Mouse (Mus musculus) hindbrain, embryonic 16.5 days (tissue): ENCODE measurements at regions not wholly inside any gene's neighbourhood (a gene's known extent, or its start where the extent isn't known, plus 50 kb on each side); places are given as distances from the start of the nearest gene placed in this dataset.

ENCODE experiments used
- ATAC-seq: fragments of 200-750 bp; cut with Nextera tagmentation; 2 replicates; pipeline ENCODE4 v1.8.0; 2017; ENCODE audit warnings: moderate TSS enrichment, moderate library complexity
- H3K27ac ChIP-seq: fragments of 300-500 bp; sonication (generic); 2 replicates; pipeline ENCODE4 v1.5.1; 2014; ENCODE audit warnings: low read depth, mild to moderate bottlenecking, control low read depth, low read length, moderate library complexity
- H3K27me3 ChIP-seq: fragments of 300-500 bp; sonication (generic); replicated peaks from 2 replicates; pipeline ENCODE4 v1.6.1; 2014; ENCODE audit warnings: low read length; ENCODE audit not compliant: control insufficient read depth, insufficient read depth
- H3K36me3 ChIP-seq: fragments of 300-500 bp; sonication (generic); 2 replicates; pipeline ENCODE4 v1.6.1; 2014; ENCODE audit warnings: mild to moderate bottlenecking, low read length, moderate library complexity, mixed read lengths; ENCODE audit not compliant: control insufficient read depth, insufficient read depth
- H3K4me1 ChIP-seq: fragments of 300-500 bp; sonication (generic); 2 replicates; pipeline ENCODE4 v1.6.1; 2014; ENCODE audit warnings: low read depth, low read length; ENCODE audit not compliant: control insufficient read depth, insufficient read depth
- H3K4me2 ChIP-seq: fragments of 300-500 bp; sonication (generic); 2 replicates; pipeline ENCODE4 v1.6.1; 2014; ENCODE audit warnings: mild to moderate bottlenecking, low read length, control low read depth, moderate library complexity
- H3K4me3 ChIP-seq: fragments of 300-500 bp; sonication (generic); 2 replicates; pipeline ENCODE4 v1.5.1; 2014; ENCODE audit warnings: mild to moderate bottlenecking, low read length, control low read depth, moderate library complexity
- H3K9ac ChIP-seq: fragments of 300-500 bp; sonication (generic); 2 replicates; pipeline ENCODE4 v1.6.1; 2014; ENCODE audit warnings: low read depth, mild to moderate bottlenecking, control low read depth, low read length, moderate library complexity
- H3K9me3 ChIP-seq: fragments of 300-500 bp; sonication (generic); 2 replicates; pipeline ENCODE4 v1.6.1; 2014; ENCODE audit warnings: mild to moderate bottlenecking, low read length, moderate library complexity; ENCODE audit not compliant: control insufficient read depth
- WGBS: fragments of 180-500 bp; shearing (Covaris S2); extraction: QIAGEN DNeasy Blood & Tissue Kit; methylation state at CpG from one replicate; pipeline ENCODE4 v1.1.7; 2014; 5-methylcytosine and 5-hydroxymethylcytosine counted together

DNA sequence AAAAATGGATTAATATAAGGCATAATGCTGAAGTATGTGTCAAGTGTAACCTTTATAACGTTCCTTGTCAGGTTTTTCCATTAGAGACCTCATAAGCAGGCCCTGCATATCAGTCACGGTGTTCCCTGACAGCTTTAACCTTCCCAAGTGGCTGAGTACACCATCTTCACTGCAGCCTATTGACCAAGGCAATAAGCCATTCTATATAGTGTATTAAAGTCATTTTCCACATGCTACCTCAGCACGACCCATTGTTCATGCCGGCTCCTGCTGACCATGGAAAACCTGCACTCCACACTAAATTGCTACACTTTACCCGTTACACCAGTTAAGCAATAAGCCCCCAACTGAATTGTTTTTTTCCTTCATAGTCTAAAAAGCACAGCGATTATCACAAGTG lies 883.0 kb upstream of the Arrdc3 start:
- Histone ChIP-seq H3K4me2 (no peak overlapping the region), H3K9me3 (no peaks in the 10 kb centered on the region), H3K9ac (no peak overlapping the region), H3K27ac (no peak overlapping the region), H3K4me1 (no peaks in the 10 kb centered on the region), H3K36me3 (no peaks in the 10 kb centered on the region), H3K27me3 (no peaks in the 10 kb centered on the region), H3K4me3 (no peak overlapping the region)
- 24% methylated on average over 6 of the region's 6 CpGs for WGBS
- peak; percentile 82 for ATAC-seq

DNA sequence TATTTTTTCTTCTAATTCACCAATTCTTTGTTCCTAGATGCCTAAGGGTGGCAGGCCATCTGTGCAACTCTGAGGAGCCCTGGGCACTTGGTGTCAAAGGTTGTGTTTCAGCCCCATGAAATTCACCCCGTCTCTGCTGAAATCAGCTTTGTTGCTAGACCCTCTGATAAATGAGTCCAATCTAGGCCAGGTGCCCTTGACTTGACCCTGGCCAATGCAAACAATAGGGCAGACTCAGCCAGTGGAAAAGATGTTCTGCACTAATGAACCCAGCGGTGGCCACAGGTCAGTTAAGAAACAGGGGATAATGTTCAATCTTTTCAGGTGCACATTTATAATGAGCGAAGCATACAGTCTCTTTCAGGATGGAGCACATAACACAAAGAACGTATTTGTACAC lies 882.5 kb upstream of the Arrdc3 start:
- no peak overlapping the region for H3K27ac ChIP-seq
- 13% methylated on average over 4 of the region's 4 CpGs for WGBS
- no peaks in the 10 kb centered on the region for H3K36me3 ChIP-seq
- no peaks in the 10 kb centered on the region for H3K9me3 ChIP-seq
- peak; percentile 65; the same call in 1 of the 2 replicates for ATAC-seq
- H3K27me3 ChIP-seq, result no peaks in the 10 kb centered on the region
- H3K9ac ChIP-seq, result no peak overlapping the region
- no peak overlapping the region for H3K4me2 ChIP-seq
- no peaks in the 10 kb centered on the region for H3K4me1 ChIP-seq
- H3K4me3 ChIP-seq, result no peak overlapping the region
